Mouse (Mus musculus) spleen, adult 2 months (tissue): ENCODE results near the gene Wfdc3.

Experiments
- CTCF ChIP-seq: fragments of 200-500 bp; IDR thresholded peaks from 2 replicates; pipeline ENCODE4 v1.5.1; 2011; ENCODE audit warnings: mild to moderate bottlenecking, inconsistent platforms; ENCODE audit not compliant: insufficient read depth, insufficient read length, insufficient replicate concordance; ENCODE audit errors: extremely low read depth
- POLR2A ChIP-seq: fragments of 200-500 bp; IDR thresholded peaks from 2 replicates; pipeline ENCODE4 v1.6.1; 2011; ENCODE audit warnings: low read depth, low read length, inconsistent platforms

DNA sequence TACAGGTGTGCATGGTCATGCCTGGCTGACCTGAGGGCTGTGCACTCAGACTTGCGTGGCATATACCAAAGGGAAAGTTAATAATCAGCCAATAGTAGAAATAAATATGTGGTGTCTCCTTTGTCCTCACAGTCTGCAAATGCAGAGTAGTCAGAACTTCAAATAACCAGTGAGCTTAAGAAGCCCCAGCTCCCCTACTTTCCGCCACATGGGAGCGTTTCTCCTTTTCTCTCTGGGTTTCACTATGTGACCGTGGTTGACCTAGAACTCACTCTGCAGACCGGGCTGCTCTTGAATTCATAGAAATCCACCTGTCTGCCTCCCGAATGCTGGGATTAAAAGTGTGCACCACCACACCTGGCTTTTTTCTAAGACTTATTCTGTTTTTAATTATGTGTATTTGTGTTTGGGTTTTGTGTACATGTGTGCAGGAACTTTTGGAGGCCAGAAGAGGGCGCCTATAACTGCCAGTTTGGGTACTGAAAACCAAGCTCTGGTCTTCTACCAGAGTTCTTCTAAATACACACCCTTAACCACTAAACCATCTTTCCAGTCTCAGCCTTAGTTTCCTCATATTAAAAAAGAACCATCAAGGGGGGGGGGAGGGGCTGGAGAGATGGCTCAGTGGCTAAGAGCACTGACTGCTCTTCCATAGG lies 38.3 kb upstream of the Wfdc3 start:
- TF ChIP-seq CTCF, result no peak
- TF ChIP-seq POLR2A, result no peak
